Mouse (Mus musculus) cerebellum, postnatal 25 days (tissue): ENCODE data around the gene Prim2.

Source experiments
- DNase-seq, 2 experiments: peaks; one replicate each; pipeline ENCODE4 v3.0.0; 2021; ENCODE audit warnings: mixed read lengths in 2 of 2

Prim2 gene

DNA sequence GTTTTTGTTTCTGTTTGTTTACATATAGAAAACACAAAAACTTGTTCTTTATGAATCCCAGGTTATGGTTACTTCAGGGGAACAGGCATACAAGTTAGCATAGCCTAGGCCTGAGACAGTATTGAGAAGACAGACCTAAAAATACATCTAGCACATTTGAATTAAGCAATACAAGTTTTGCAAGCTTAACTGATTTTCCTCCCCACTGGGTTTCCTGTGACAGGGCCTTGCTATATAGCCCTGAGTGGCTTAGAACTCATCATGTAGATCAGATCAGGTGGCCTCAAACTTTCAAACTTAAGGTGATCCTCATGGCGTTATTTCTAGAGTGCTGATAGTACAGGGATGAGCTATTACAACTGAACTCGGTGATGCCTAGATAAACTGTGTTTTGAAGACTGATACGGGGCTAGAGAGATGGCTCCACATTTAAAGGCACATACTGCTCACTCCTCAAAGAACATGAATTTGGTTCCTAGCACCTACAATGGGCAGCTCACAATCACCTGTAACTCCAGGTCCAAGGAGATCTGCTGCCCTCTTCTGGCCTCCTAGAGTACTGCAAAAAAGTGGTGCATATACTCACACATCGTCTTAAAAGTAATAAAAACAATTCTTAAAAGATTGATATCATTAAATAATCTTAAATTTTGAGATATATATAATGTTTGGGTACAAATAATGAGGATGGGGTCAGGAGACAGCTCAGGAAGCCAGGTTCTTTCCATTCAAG, 133.2 kb downstream of the Prim2 start:
- no peak for DNase-seq

DNA sequence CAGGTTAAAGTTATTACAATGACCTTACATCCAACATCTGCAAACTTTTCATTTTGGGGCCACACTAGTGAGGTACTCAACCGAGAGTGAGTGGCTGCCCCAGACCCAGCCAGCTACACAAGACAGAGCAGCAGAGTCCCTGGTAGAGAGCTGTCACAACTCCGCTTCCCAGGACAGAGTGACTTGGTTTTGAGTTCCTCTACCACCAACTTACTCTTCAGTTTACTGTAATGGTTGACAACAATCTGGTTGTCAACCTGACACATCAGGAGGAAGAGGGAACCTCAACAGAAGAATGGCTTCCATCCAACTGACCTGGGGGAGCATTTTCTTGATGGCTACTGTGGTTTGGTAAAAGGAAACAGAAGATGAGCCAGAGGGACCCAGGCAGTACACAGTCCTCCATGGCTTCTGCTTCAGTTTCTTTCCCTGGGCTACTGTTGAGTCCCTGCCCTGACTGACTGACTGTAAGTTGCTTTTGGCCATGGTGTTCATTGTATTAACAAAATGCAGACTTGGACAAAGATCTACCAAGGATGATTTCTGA, 134.4 kb downstream of the Prim2 start:
- no peak for DNase-seq

DNA sequence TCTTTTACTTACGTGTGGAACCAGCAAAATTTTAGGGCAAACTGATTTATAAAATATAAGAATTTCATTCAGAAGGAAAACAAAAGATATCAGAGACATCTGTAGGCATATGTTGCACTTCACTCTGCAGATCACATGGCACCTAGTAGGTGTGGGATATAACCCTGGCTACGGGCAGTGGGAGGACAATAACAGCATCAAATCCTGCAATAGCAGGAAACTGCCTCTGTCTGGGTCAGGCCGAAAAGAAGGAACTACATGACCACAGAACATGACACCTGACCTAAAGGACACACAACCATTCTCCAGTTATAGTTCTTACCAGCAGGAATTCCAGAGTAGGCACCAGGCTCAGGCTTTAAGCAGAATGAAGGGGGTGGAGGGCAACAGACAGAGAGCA, 137.7 kb downstream of the Prim2 start:
- no peak for DNase-seq

DNA sequence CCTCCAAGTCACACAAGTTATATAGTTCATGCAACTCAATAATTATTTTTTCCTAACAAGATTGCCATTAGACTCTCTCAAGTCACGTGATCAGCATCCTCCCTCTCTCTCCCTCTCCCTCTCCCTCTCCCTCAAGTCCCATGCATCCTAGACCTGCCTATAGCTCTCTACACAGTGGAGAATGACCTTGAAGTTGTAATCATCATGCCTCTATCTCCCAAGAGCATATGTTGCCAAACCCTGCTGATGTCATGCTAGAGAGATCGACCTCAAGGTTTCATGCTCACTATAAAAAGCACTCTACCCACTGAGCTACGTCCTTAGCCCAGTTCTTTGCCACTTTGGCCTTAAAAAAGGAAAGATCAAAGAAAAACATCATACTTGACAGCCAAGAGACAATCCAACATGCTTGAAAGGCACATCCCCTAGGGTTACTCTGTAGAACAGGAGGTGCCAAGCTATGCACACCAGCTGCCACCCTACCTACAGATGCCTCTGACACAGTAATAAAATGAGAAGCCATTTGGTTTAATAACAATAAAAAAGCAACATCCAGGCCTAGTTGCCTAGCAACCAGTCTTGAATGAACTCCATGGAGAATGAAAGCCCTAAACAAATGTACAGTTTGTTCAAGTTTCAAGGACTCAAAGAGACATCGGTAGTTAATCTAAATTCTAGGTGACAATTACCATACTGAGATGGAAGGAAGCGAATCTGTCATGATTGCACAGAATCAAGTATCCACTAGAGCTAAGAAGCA, 138.3 kb downstream of the Prim2 start:
- no peak for DNase-seq

DNA sequence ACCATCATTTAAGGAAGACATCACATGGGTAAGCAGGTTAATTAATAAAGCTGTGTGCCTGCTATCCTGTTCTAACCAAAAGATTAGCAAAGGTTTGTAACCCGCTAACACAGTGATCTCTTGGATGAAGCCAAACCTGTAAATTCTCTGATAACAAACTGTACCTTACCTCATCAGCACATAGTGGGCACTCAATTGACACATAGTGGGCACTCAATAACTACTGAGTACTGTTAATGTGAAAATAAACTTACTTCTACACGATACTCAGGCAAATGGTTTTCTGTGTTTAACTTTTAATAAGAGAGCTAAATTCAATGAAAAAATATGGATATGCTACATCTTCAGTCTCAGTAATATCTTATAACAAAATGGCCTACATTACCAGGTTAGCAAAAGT, 139.1 kb downstream of the Prim2 start:
- DNase-seq, result no peak

DNA sequence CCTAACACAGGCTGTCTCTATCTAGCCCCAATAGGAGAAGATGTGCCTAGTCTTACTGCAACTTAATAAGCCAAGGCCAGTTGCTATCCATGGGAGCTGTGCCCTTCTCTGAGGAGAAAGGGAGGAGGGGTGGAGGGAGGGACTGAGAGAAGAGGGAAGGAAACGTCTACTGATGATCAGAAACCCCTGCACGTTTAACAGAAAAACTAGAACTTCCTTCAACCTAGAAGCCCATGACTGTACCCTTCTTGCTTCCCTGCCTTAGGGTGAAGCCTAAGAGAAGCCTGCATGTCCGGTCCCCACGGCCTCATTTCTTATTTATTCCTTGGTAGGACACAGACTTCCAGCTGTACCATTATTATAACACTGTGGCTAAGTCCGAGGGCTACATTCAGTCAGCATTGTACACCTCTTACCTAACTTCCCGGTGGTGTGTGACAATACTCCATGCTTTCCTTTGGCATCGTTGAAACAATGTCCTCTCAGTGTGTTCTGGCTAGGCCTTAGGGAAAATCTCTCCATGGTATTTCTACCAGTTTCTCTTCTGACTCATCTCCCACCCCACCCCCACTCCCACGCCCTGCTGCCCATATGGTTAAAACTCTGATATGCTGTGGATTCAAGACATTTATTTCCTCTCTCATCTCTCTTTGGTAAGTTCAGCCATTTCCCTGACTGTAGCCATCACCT, 139.9 kb downstream of the Prim2 start:
- DNase-seq, result no peak

DNA sequence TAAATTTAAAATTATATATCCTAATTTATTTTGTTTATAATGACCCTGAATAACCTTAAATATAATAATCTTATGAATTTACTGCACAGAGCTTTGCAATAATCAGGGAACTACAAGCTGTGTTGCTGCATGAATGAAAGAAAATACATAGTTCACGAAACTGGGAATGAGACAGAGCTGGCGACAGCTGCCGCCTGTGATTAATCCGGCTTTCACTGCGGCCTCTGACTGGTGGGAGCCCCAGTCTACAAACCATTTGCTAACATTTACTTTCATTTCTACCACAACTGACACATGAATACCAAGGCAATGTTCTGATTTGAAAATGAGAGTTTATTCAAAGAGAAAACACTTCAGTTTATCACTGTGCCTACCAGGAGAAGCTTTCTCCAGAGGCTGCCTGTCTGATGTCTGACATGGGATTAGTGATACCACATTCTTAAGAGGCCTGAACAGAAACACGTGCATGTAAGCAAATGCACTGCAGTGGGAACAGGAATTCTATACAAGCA, 142.2 kb downstream of the Prim2 start:
- no peak for DNase-seq

DNA sequence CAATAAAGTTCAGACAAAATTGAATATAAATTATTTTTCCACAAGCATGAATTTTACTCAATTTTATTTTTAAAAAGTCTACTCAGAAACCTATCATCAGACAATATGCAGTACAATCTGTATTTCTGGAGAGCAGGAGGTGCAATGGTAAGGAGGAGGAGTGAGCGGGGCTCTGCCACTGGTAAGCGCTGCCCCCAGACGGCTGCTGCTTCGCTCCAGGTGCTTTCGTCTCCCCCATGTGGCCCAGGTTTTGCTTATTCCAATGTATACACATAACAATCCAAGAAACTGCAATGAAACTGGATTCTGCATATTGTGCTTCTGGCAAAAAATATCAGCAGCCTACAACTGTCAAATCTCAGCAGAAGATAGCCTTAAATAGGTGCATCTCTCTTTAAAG, 146.4 kb downstream of the Prim2 start:
- DNase-seq, result no peak

DNA sequence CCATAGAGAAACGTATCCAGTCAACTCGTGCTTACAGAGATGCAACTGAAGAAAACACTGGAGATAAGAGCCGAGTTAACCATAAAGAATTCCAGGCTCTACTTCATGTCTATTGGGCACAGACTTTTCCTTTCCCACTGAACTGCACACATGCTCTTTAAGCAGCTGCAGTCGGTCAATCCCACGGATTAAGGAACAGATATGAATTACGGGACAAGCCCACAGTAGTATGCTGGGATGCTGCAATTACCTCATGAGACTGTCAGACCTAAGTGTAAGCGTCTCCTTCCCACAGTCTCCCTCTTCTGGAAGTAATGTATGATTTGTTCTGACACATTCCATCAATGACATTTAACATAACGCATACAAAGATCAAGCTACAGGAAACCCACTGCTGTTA, 154.5 kb downstream of the Prim2 start:
- DNase-seq, result no peak

DNA sequence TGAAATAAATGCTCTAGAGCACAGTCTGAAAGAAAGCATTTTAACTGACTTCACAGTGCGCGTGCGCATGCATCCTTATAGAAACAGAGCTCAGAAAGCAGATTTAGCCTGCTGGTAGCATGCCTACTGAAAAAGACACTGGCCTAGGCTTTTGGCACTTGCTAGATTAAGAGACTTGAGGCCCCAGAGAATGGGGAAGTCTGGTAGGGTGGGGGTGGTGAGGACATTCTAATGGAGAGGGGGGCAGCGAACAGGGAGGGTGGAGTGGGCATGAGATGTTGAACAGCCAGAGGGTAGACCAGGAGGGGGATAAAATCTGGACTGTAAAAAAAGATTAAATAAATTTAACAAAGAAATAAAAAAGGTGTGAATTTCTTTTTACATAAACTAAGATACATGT, 158.3 kb downstream of the Prim2 start:
- no peak for DNase-seq

DNA sequence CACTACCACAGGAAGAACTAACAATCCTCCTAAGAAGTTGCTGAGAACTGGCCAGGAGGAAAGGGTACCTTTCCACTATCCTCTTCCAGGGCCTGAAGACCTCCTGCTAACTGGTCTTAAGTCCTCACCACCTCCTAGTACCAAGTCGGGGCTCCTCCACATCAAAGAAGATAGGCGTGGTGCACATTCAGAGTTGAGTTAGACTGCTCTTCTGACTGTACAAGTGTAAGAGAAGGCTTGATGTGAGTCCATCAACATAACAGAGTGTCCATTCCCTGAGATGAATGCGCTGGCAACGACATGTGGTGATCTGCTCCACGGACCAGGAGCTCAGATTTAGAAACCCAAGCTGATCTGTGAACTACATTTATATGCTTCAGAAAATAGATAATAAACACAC, 165.2 kb downstream of the Prim2 start:
- DNase-seq, result no peak

DNA sequence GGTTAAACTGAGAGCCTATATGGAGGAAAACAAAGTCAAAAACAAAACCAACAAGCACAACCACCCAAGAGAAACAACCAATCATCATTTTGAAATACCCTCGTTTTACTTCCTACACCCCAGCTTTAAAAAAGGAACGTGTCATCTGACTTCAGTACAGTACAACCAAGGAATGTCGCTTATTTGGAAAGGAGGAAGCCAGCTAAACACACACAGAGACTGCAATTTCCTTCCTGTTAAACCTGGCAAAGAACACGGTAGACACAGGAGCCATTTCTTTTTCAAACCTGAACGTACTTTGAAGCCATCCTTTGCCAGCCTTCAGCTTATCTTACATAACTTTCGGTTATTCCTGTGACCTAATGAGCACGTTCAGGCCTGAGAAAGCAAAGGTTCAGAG, 166.7 kb downstream of the Prim2 start:
- DNase-seq, result no peak

DNA sequence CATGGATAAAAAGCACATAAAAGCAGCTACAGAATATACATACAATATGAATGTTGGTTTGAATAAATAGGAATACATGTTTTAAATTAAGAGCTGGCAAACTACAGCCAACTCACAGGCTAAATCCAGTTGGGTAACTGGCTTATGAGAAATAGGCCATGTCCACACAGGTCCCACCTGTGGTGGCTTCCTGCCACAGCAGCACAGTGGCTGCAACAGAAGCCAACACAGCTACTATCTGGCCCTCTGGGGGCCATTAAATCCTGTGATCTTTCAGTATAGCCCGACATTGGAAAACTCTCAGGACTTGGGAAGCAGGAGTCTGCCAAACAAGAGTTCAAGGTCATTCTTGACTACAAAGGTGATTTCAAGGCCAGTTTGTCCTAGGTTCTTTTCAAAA, 167.3 kb downstream of the Prim2 start:
- DNase-seq, result no peak

DNA sequence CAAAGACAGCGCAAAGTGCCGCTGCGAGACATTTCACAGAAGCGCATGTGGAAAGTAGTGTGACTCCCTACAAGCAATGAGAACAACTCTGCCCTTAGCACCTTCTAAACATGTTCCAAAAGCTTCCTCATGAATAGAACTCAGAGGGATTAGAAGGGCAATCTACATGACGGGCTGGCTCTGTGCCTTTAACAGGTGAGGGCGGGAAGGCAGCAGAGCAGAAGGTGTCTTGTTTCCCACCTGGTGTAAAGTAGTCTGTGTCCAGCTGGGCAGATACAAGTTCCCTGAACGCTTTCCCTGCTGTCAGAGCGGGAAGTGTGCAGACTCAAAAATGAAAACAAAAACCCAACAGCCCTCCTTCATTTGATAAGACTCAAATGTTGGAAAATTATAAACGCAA, 169.5 kb downstream of the Prim2 start:
- DNase-seq, result peak; percentile 34 to 62

DNA sequence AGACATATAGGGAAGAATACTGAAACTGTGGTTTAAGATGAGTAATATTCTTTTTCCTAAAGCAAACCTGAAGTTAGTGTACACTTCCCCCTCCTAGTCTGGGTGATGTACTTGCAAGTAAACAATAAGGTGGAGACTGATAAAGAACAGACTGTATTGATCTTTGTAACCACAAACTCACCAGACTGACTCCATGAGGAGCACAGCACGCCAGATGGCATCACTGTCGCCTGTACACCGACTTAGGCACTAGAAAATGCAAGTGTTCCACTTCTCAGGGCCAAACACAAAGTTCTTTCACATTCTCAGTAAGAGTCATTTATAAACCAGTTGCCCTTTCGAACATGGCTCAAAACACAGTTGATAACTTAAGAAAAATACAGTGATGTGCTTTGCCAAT, 170.0 kb downstream of the Prim2 start:
- DNase-seq, result peak; percentile 23 to 49

DNA sequence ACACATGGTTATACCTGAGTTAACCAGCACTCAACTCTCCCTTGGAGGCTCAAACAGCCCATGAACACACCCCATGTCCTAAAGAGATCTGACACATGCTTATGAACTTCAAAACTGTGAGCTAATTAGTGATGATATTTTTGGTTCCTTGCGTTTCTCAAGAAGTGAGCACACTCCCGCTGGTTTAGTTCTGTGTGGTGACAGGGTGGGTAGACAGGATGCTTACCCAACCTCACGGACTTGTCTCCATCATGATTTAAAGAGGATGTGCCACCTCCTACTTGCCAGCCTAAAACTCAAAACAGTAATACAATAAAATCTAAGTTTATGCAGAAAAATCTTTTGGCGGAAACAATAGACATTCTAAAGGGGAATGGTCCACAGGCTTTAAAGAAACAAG, 173.5 kb downstream of the Prim2 start:
- no peak for DNase-seq

DNA sequence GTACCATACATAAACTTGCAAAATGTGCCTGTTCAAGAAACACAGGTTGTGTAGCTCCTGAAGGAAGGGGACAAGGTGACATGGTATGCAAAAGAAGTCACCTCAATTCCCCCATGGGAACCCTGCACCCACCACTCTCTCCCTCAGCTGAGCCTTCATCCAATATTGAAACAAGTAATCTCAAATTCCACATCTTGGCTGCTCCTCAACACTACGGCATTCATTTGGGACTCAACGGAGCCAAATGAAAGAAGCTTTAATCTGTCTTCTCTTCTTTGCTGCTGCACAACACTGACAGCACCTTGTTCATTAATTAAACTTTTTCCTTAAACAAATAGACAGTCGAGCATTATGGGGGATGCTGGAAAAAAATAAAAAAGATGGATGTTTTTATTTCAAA, 174.0 kb downstream of the Prim2 start:
- DNase-seq, result no peak

DNA sequence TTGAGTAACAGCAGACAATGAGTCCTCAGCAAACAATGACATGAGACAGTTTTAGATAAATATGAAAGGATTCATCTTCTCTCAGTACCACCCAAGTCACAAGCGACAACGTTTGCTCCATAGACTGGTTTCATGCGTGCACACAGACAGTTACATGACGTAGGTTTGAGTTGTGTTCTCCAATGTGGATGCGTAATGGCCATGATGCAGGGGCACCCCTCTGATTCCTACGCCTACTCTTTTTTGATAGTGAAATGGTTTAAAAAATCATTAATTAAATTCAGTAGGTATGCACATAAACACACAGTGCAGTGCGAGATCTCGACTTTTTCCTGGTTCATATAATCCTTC, 174.4 kb downstream of the Prim2 start:
- DNase-seq, result no peak

DNA sequence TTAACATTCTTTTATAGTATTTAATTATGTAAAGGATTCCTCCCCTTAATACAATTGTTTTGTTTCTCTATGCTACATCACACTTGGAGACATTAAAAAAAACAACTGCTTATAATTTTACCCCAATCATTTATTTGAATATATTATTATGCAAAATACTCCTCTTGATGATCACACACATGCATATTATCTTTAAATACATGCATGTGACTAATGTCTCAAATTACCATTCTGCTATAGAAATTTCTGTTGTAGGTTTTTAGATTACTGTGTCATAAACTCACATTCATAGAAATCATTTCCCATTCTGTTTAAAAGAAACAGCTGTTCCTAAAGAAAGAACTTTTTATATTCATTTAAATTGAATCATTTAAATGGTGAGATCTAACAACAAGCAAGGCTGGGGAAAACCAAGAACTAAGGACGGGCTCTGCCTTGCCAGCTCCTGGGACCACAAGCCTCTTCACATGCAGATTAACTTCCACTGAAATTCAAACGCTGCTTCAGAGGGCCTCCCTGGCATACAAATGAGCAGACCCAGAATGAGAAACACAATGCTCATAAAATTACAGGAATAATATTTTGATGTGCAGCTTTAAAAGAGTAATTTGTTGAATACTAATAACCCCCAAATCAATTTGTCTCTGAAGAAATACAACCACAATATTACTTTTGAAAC, 174.9 kb downstream of the Prim2 start:
- no peak for DNase-seq

DNA sequence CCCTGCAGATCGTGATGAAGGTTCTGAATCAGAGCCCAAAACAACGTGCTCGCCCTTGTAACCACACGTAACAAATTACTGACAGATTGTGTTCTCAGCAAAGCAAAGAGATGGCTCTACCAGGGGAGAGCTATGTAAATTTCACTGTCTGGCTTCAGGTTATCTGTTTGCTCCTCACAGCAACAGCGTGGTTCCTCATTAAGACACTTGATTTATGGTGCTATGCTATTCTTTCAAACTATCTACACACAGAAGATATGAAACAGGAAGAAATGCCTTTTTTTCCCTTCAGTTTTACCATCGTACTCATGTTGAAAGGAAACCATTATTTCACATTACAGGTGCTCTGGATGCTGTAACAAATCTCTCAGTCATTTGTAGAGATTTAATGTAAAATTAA, 179.4 kb downstream of the Prim2 start:
- no peak for DNase-seq

DNA sequence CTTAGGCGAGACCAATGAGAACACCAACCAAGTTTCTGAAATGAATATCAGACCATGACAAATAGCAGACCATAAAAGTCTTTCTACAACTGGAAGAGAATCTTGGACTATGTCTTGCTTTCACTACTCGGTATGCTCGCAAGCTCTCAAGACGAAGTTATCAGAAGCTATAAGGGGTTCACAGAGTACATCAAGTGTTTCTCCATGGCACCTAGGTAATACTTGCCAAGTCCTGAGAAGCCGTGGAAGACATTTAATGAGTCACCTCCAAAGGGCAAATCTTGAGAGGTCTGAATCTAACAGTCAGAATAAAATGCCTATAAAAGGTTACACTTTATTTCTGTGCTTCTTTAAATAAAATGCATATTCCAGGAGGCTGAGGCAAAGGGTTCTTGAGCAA, 181.2 kb downstream of the Prim2 start:
- DNase-seq, result no peak

DNA sequence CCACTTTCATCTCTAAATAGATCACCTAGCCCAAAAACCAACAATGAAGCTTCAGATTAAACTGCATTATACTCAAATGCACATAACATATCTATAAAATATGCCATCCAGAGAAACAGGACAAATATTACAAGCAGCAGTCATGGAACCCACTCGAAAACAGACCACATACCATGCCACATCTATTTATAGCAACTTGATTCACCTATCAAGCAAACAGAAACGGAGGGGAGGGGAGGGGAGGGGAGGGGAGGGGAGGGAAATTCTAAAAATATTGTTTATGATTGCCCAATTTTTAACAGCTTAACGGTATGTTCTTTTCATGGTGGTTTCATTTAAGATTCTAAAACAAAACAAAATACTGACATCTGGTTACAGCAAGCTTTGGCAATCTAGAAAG, 185.8 kb downstream of the Prim2 start:
- DNase-seq, result no peak

DNA sequence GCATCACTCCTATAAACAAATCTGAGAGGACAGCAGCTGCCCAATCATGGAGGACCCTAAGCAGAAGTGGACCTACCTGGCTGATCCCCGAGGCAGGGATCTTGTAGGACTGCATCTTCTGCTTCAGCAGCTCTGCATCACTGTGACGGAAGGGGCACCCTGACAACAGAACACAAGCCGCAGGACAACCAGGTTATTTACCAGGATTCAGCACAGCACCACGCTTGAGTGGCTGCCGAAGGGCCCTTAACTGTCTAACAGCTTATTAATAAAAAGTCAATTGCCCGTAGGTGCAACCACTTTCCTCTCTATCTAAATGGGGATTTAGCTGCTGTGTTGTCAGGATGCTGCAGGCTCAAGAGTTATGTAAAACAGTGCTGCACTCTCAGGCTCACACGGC, 189.2 kb downstream of the Prim2 start:
- DNase-seq, result no peak
